Mouse (Mus musculus) hindlimb bud, embryonic 11.5 days (tissue): ENCODE measurements around the gene Gse1.

Experiments
- DNase-seq: peaks from one replicate; pipeline ENCODE4 v3.0.0-alpha.2; 2012; ENCODE audit warnings: low read depth, low spot score; ENCODE audit errors: extremely low spot score

The Gse1 gene

GRCm38 (mm10) chr8:120562680-120563347 is 334.6 kb downstream of the Gse1 start:
- no peak for DNase-seq

- no peak for DNase-seq
Measured at GRCm38 (mm10) chr8:120563348-120563724, 335.1 kb downstream of the Gse1 start.

GRCm38 (mm10) chr8:120563851-120564837 is 335.9 kb downstream of the Gse1 start:
- DNase-seq: no peak

- DNase-seq: no peak
Measured at GRCm38 (mm10) chr8:120565151-120565711, 337.0 kb downstream of the Gse1 start.

- no peak for DNase-seq
Measured at GRCm38 (mm10) chr8:120566681-120567080, 338.4 kb downstream of the Gse1 start.

GRCm38 (mm10) chr8:120567731-120568130 is 339.5 kb downstream of the Gse1 start:
- no peak for DNase-seq

- no peak for DNase-seq
Measured at GRCm38 (mm10) chr8:120568164-120568798, 340.0 kb downstream of the Gse1 start.

- DNase-seq: no peak
Measured at GRCm38 (mm10) chr8:120569123-120569522, 340.9 kb downstream of the Gse1 start.

- no peak for DNase-seq
Measured at GRCm38 (mm10) chr8:120569939-120570715, 341.9 kb downstream of the Gse1 start.

GRCm38 (mm10) chr8:120571561-120571960 is 343.3 kb downstream of the Gse1 start:
- DNase-seq: no peak

- no peak for DNase-seq
Measured at GRCm38 (mm10) chr8:120572534-120572933, 344.3 kb downstream of the Gse1 start.

GRCm38 (mm10) chr8:120573866-120574265 is 345.6 kb downstream of the Gse1 start:
- DNase-seq: no peak

GRCm38 (mm10) chr8:120574941-120575340 is 346.7 kb downstream of the Gse1 start:
- no peak for DNase-seq

- no peak for DNase-seq
Measured at GRCm38 (mm10) chr8:120575801-120576200, 347.5 kb downstream of the Gse1 start.

GRCm38 (mm10) chr8:120577821-120578220 is 349.6 kb downstream of the Gse1 start:
- no peak for DNase-seq

- no peak for DNase-seq
Measured at GRCm38 (mm10) chr8:120580336-120581000, 352.2 kb downstream of the Gse1 start.

- DNase-seq: no peak
Measured at GRCm38 (mm10) chr8:120581329-120581728, 353.1 kb downstream of the Gse1 start.

GRCm38 (mm10) chr8:120581811-120582210 is 353.6 kb downstream of the Gse1 start:
- DNase-seq: no peak

- DNase-seq: no peak
Measured at GRCm38 (mm10) chr8:120585521-120585920, 357.3 kb downstream of the Gse1 start.
